Mouse (Mus musculus) lung, embryonic 14.5 days (tissue): Measurements from ENCODE around the gene Wdtc1. TPM values are rescaled to one million over a fixed set of nuclear protein-coding genes. Genes with fewer than 3 reads are reported as not detected.

Source experiments
- ATAC-seq: fragments of 200-750 bp; cut with Nextera tagmentation; 2 replicates; pipeline ENCODE4 v1.8.0; 2017; ENCODE audit warnings: mild to moderate bottlenecking, moderate TSS enrichment, moderate library complexity; ENCODE audit not compliant: insufficient read depth
- DNase-seq: peaks from one replicate; pipeline ENCODE4 v3.0.0-alpha.2; 2015
- H3K27ac ChIP-seq: fragments of 300-500 bp; sonication (generic); 2 replicates; pipeline ENCODE4 v1.5.1; 2014; ENCODE audit warnings: low read depth, mild to moderate bottlenecking, moderate library complexity
- H3K27me3 ChIP-seq: fragments of 300-500 bp; sonication (generic); 2 replicates; pipeline ENCODE4 v1.6.1; 2014; ENCODE audit warnings: low read length, control low read depth; ENCODE audit not compliant: insufficient read depth
- H3K36me3 ChIP-seq: fragments of 300-500 bp; sonication (generic); 2 replicates; pipeline ENCODE4 v1.6.1; 2014; ENCODE audit warnings: control low read depth; ENCODE audit not compliant: insufficient read depth
- H3K4me1 ChIP-seq: fragments of 300-500 bp; sonication (generic); 2 replicates; pipeline ENCODE4 v1.6.1; 2014; ENCODE audit warnings: antibody characterized with exemption, control low read depth; ENCODE audit not compliant: insufficient read depth
- H3K4me2 ChIP-seq: fragments of 300-500 bp; sonication (generic); 2 replicates; pipeline ENCODE4 v1.6.1; 2014; ENCODE audit warnings: mild to moderate bottlenecking
- H3K4me3 ChIP-seq: fragments of 300-500 bp; sonication (generic); 2 replicates; pipeline ENCODE4 v1.5.1; 2014; ENCODE audit warnings: low read depth, low read length
- H3K9ac ChIP-seq: fragments of 300-500 bp; sonication (generic); 2 replicates; pipeline ENCODE4 v1.6.1; 2014
- H3K9me3 ChIP-seq: fragments of 300-500 bp; sonication (generic); 2 replicates; pipeline ENCODE4 v1.6.1; 2016; ENCODE audit warnings: low read depth, low read length, control low read depth
- CTCF ChIP-seq: IDR thresholded peaks from 2 replicates; pipeline ENCODE4 v1.5.1; 2016; ENCODE audit warnings: antibody characterized with exemption, low read depth
- WGBS: fragments of 180-500 bp; shearing (Covaris S2); extraction: QIAGEN DNeasy Blood & Tissue Kit; methylation state at CpG from one replicate; pipeline ENCODE4 v1.1.7; 2014; 5-methylcytosine and 5-hydroxymethylcytosine counted together
- polyA plus RNA-seq: library from polyadenylated mRNA; unstranded; fragments of >200 nt; fragmentation: Nextera tagmentation; extraction: Ambion mirVana; gene quantifications from 2 replicates; pipeline ENCODE4 v1.2.1, GENCODE M21; 2014

Gene Wdtc1
- polyA plus RNA-seq, result 13.8 and 15.3 TPM in 2 replicates

DNA sequence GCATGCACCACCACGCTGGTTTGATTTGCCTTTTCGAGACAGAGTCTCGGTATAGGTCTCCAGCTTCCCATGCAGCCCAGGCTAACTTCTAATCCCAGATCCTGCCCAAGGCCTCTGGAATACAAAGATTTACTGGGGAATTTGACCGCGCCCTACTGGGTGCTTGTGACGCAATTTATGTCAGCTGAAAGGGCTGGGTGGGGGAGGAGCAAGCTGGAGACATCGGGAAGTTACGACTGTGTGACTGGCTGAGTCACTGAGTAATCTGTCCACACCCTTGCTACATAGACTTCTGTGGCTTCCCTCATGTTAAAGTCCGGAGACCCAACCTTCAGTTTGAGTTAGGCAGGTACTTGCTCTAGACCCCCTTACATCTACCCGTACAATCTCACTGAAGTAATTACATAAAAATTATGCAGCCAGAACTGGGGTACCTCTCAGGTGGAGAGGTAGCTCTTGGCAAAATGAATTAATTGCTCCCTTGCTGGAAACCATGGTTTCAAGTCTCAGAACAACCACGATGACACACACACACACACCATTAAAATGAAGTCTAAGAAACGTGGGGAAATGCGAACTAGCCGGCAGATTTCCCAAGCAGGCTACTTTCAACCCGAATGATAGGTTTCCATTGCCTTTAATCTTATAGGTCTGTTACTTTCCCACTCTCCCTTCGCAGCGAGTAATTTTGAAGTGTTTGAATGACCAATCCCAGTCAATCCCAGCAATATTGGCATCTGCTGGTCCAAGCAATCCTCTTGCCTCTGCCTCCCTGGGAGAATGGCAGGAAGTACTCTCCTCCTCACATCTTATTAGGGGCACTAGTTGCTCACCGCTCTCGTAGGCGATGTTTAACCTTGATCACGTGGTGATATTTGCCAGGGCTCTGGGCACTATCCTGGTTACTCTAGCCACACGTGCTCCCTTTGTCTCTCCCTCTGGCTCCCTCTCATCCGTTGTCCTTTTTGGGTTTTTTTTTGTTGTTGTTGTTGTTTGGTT is at the start of gene Wdtc1:
Wdtc1 (minus strand) TSS at position 115 of the 999 bp plus-strand sequence.
- Histone ChIP-seq H3K4me1 (no peaks in the 10 kb centered on the region), H3K27me3 (no peaks in the 10 kb centered on the region), H3K9me3 (no peaks in the 10 kb centered on the region), H3K4me3 (no peak within 1 kb of the TSS), H3K4me2 (no peak within 1 kb of the TSS), H3K27ac (no peak within 1 kb of the TSS), H3K36me3 (no peaks in the 10 kb centered on the region), H3K9ac (no peak within 1 kb of the TSS)
- DNase-seq, result no peak
- 80% methylated on average over 23 of the region's 23 CpGs for WGBS
- TF ChIP-seq CTCF, result no peak
- ATAC-seq, result no peak

DNA sequence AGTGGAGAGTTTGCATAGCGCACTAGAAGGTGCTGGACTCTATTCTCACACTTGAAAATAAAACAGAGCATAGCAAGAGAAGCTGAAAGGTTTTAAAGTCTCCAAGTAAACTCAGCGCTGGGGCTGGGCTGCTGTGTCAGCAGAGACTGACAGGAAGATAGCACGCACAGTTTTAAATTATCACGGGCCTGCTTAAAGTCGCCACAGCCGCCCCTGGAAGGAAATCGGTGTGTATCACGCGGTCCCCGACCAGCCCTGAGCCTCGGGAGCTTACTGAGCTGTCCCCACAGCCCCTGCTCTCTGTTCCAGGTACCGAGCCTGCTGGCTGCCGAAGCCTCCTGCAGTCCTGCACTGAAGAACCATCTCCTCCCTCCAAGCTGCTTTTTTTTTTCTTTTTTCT is 48.7 kb upstream of the Wdtc1 start:
- 25% methylated on average over 13 of the region's 13 CpGs for WGBS

GRCm38 (mm10) chr4:133400098-133400497 is 46.8 kb upstream of the Wdtc1 start:
- H3K27ac ChIP-seq, result peak overlapping the region; percentile 24; the same call in 1 of the 2 replicates
- H3K27me3 ChIP-seq, result no peaks in the 10 kb centered on the region
- 0 out of 2 replicates have a peak, but pooled peaks cover 10% of the 10 kb centered on the region for H3K36me3 ChIP-seq
- H3K4me1 ChIP-seq, result no peaks in the 10 kb centered on the region
- no peak overlapping the region for H3K4me3 ChIP-seq
- no peaks in the 10 kb centered on the region for H3K9me3 ChIP-seq
- no peak overlapping the region for H3K9ac ChIP-seq
- no peak for TF ChIP-seq CTCF
- DNase-seq, result no peak
- no peak overlapping the region for H3K4me2 ChIP-seq
- 36% methylated on average over 7 of the region's 7 CpGs for WGBS
- ATAC-seq, result no peak

More for the DNA sequence above, 48.7 kb upstream of the Wdtc1 start:
- Histone ChIP-seq H3K9me3 (no peaks in the 10 kb centered on the region), H3K27ac (peak overlapping the region; percentile 36; the same call in 1 of the 2 replicates), H3K4me3 (no peak overlapping the region), H3K36me3 (0 out of 2 replicates have a peak, but pooled peaks cover 10% of the 10 kb centered on the region), H3K27me3 (no peaks in the 10 kb centered on the region), H3K4me1 (0 out of 2 replicates have a peak, but pooled peaks cover under 1% of the 10 kb centered on the region), H3K4me2 (no peak overlapping the region), H3K9ac (no peak overlapping the region)
- DNase-seq (no peak), ATAC-seq (no peak)
- no peak for TF ChIP-seq CTCF

DNA sequence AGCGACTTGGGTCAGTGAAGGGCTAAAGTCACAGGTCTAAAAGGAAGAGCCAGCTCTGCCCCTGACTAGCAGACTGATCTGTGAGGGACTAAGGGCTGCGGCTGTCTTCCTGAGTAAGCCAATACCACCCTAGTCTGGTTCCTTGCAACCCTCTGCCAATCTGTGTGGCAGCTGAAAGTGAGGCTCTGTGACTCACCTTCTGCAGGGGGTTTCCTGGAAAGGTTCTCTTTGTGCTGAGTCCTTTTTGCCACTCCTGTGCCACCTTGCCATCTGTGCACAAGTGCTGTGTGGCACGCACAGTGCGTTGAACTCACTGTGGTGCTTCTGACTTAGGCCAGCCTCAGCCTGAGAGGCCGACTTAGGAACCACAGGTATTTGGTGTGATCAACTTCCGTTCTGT is 46.2 kb upstream of the Wdtc1 start:
- Histone ChIP-seq H3K4me2 (no peak overlapping the region), H3K27ac (0 out of 2 replicates have a peak overlapping the region, but pooled peaks have one; percentile 24), H3K36me3 (0 out of 2 replicates have a peak, but pooled peaks cover 10% of the 10 kb centered on the region), H3K9me3 (no peaks in the 10 kb centered on the region), H3K4me1 (no peaks in the 10 kb centered on the region), H3K9ac (no peak overlapping the region), H3K27me3 (no peaks in the 10 kb centered on the region), H3K4me3 (no peak overlapping the region)
- WGBS, result 85% methylated on average over 6 of the region's 6 CpGs
- TF ChIP-seq CTCF, result no peak
- ATAC-seq (no peak), DNase-seq (no peak)

DNA sequence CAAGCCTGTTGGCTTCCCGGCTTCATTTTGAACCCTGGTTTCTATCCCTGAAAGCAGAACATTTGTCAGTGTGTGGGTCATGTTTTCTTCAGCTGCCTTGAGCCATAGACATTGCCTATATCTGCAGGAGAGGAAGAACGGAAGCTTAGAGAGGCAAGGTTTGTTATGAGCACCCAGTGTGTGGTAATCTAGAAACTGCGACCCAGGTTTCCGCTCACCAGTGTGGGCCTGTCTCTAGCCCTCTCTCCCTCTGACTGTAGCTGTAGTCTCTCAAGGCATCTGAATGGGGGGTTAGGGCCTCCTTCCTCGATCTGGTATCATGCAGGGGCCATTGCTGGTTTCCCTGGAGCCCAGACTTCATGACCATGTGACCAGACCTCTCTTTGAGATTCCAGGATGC is 45.3 kb upstream of the Wdtc1 start:
- Histone ChIP-seq H3K27ac (no peak overlapping the region), H3K9me3 (no peaks in the 10 kb centered on the region), H3K4me2 (no peak overlapping the region), H3K9ac (peak overlapping the region; percentile 0; the same call in 1 of the 2 replicates), H3K4me3 (no peak overlapping the region), H3K36me3 (0 out of 2 replicates have a peak, but pooled peaks cover 9% of the 10 kb centered on the region), H3K27me3 (no peaks in the 10 kb centered on the region), H3K4me1 (no peaks in the 10 kb centered on the region)
- ATAC-seq, result no peak
- no peak for TF ChIP-seq CTCF
- WGBS, result 75% methylated on average over 5 of the region's 5 CpGs
- DNase-seq, result no peak

GRCm38 (mm10) chr4:133397961-133398360 is 44.7 kb upstream of the Wdtc1 start:
- no peak for TF ChIP-seq CTCF
- Histone ChIP-seq H3K4me2 (no peak overlapping the region), H3K27me3 (no peaks in the 10 kb centered on the region), H3K27ac (no peak overlapping the region), H3K36me3 (0 out of 2 replicates have a peak, but pooled peaks cover 3% of the 10 kb centered on the region), H3K9ac (no peak overlapping the region), H3K9me3 (no peaks in the 10 kb centered on the region), H3K4me3 (no peak overlapping the region), H3K4me1 (no peaks in the 10 kb centered on the region)
- WGBS, result 76% methylated on average over 8 of the region's 8 CpGs
- no peak for DNase-seq
- ATAC-seq, result no peak

DNA sequence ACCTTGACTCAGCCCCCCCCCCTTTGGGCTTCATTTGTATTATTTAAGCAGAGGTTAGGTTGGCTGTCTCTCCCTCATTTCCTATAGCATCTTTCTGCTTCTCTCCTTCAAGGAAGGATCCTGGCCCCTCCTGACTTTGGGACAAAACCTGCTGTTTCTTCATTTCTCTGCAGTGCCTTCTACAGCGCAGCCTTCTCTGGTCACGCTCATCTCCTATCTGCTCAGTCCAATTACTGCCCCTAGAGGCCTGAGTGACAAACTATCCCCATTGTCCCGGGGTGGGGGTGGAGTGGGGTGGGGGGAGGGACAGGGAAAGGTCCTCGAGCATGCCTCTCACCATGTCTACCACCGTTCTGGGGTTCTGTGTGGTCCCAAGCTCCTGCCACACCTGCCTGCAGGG is 44.0 kb upstream of the Wdtc1 start:
- ATAC-seq, result no peak

More for the DNA sequence above, 44.0 kb upstream of the Wdtc1 start:
- Histone ChIP-seq H3K27me3 (no peaks in the 10 kb centered on the region), H3K4me1 (no peaks in the 10 kb centered on the region), H3K4me3 (no peak overlapping the region), H3K9ac (no peak overlapping the region), H3K36me3 (no peaks in the 10 kb centered on the region), H3K27ac (no peak overlapping the region), H3K4me2 (no peak overlapping the region), H3K9me3 (no peaks in the 10 kb centered on the region)
- TF ChIP-seq CTCF, result no peak
- DNase-seq, result no peak
- 47% methylated on average over 5 of the region's 5 CpGs for WGBS
